Mouse (Mus musculus): ENCODE results near the gene Cdh6. TPM values are rescaled to one million over a fixed set of nuclear protein-coding genes. Genes with fewer than 3 reads are reported as not detected.

Gene Cdh6
- 18.6 and 26.6 TPM in 2 replicates for polyA plus RNA-seq (2014; fragmentation: Nextera tagmentation; extraction: Ambion mirVana)

DNA sequence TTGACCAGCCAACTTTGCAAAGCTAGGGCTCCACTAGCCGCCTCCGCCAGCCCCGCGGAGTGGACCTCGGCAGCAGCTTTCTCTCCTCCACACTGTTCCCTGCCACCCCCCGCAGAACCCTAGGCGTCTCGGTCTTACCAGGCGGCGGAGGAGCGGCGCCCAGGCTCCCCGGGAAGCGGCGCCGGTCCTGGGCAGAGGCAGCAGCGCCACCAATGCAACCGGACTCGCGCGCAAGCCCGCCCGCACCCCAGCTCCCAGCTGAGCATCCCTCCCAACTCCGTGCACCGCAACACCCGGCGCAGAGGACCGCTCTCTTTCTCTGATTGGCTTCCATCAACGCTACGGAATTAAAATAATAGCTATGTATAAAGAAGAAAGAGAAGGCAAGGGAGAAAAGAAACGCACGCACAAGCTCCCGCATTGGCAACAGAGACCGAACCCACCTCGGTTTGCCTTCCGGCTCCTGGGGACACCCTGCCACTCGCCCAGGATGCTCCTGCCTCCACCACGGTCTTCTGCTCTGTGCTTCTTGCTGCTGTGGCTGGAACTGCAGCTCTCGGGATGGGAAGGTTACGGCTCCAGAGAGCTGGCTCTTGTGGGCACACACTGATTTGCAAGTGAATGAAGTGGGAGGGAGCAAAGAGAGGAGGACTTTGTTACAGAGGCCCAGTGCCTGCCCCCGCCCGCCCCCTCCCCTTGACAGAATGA, at the start of gene Cdh6:
Gene Cdh6 (minus strand): TSS at position 605 of the 708 bp plus-strand sequence.
- Histone ChIP-seq H3K27ac (ENCODE audit: low read depth, low read length) (peak within 1 kb of the TSS; percentile 69; the same call in 1 of the 2 replicates), H3K36me3 (ENCODE audit: control insufficient read depth, insufficient read depth, low read length) (no peaks in the 10 kb centered on the region), H3K9ac (ENCODE audit: low read depth, low read length) (peak within 1 kb of the TSS; percentile 66), H3K4me1 (ENCODE audit: control insufficient read depth, insufficient read depth, low read length) (no peaks in the 10 kb centered on the region), H3K27me3 (ENCODE audit: control insufficient read depth, insufficient read depth, low read length) (peaks cover 4% of the 10 kb centered on the region; the same call in 1 of the 2 replicates), H3K9me3 (ENCODE audit: control insufficient read depth, low read length) (no peaks in the 10 kb centered on the region), H3K4me2 (replicated peaks; ENCODE audit: low read depth, low read length) (peak within 1 kb of the TSS; percentile 81), H3K4me3 (ENCODE audit: low read length) (peak within 1 kb of the TSS; percentile 67)
- ATAC-seq (ENCODE audit: low FRiP score, low TSS enrichment) = peak; percentile 92
- under 1% methylated on average over 42 of the region's 42 CpGs for WGBS

GRCm38 (mm10) chr15:13219727-13220454, 46.4 kb upstream of the Cdh6 start:
- Histone ChIP-seq H3K27me3 (ENCODE audit: control insufficient read depth, insufficient read depth, low read length) (no peaks in the 10 kb centered on the region), H3K4me2 (replicated peaks; ENCODE audit: low read depth, low read length) (no peak overlapping the region), H3K27ac (ENCODE audit: low read depth, low read length) (no peak overlapping the region), H3K9ac (ENCODE audit: low read depth, low read length) (no peak overlapping the region), H3K9me3 (ENCODE audit: control insufficient read depth, low read length) (no peaks in the 10 kb centered on the region), H3K36me3 (ENCODE audit: control insufficient read depth, insufficient read depth, low read length) (no peaks in the 10 kb centered on the region), H3K4me1 (ENCODE audit: control insufficient read depth, insufficient read depth, low read length) (no peaks in the 10 kb centered on the region), H3K4me3 (ENCODE audit: low read length) (no peak overlapping the region)
- WGBS = 76% methylated on average over 9 of the region's 9 CpGs
- no peak for ATAC-seq (ENCODE audit: low FRiP score, low TSS enrichment)

DNA sequence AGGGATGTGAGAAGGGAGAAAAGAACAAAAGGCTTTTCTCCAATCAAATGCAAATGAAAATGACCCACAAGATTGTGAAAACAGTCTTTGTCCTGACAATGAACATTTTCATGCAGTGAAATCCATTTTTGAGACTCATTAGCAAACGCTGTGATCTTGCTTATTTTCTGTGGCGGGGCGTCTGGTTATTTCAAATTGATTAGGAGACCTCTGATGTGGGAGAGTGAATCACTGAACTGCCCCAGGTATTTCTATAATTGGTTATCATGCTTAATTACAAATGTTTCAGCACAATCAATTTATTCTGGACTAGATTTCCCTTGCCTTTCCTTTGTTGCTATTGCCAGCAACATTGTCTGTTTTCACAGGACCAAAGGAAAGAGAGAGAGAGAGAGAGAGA, 44.3 kb upstream of the Cdh6 start:
- Histone ChIP-seq H3K4me2 (replicated peaks; ENCODE audit: low read depth, low read length) (no peak overlapping the region), H3K27me3 (ENCODE audit: control insufficient read depth, insufficient read depth, low read length) (no peaks in the 10 kb centered on the region), H3K27ac (ENCODE audit: low read depth, low read length) (no peak overlapping the region), H3K36me3 (ENCODE audit: control insufficient read depth, insufficient read depth, low read length) (no peaks in the 10 kb centered on the region), H3K9ac (ENCODE audit: low read depth, low read length) (no peak overlapping the region), H3K9me3 (ENCODE audit: control insufficient read depth, low read length) (no peaks in the 10 kb centered on the region), H3K4me1 (ENCODE audit: control insufficient read depth, insufficient read depth, low read length) (no peaks in the 10 kb centered on the region), H3K4me3 (ENCODE audit: low read length) (no peak overlapping the region)
- WGBS = 91% methylated on average over 3 of the region's 3 CpGs
- ATAC-seq (ENCODE audit: low FRiP score, low TSS enrichment) = no peak

DNA sequence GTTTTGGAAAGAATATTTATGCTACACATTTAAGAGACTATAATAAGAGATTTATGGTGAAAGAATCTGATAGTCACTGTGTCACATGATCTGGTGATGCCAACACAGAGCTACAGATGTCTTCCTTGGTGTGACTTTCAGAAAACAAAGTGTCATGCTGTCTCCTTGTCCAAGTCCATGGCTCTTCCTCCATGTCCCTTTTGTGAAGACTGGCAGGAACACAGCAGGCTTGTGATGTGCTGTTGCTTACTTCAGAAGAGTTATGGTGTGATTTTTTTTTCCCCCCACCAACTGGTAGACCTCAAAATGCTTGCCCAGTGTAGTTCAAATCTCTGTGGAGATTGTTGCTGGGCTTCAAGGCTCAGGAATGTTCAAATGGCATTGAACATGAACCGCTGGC, 43.7 kb upstream of the Cdh6 start:
- Histone ChIP-seq H3K27me3 (ENCODE audit: control insufficient read depth, insufficient read depth, low read length) (no peaks in the 10 kb centered on the region), H3K4me1 (ENCODE audit: control insufficient read depth, insufficient read depth, low read length) (no peaks in the 10 kb centered on the region), H3K9ac (ENCODE audit: low read depth, low read length) (no peak overlapping the region), H3K27ac (ENCODE audit: low read depth, low read length) (no peak overlapping the region), H3K9me3 (ENCODE audit: control insufficient read depth, low read length) (no peaks in the 10 kb centered on the region), H3K36me3 (ENCODE audit: control insufficient read depth, insufficient read depth, low read length) (no peaks in the 10 kb centered on the region), H3K4me3 (ENCODE audit: low read length) (no peak overlapping the region), H3K4me2 (replicated peaks; ENCODE audit: low read depth, low read length) (no peak overlapping the region)
- WGBS = 95% methylated on average over 1 of the region's 1 CpGs
- ATAC-seq (ENCODE audit: low FRiP score, low TSS enrichment) = no peak

DNA sequence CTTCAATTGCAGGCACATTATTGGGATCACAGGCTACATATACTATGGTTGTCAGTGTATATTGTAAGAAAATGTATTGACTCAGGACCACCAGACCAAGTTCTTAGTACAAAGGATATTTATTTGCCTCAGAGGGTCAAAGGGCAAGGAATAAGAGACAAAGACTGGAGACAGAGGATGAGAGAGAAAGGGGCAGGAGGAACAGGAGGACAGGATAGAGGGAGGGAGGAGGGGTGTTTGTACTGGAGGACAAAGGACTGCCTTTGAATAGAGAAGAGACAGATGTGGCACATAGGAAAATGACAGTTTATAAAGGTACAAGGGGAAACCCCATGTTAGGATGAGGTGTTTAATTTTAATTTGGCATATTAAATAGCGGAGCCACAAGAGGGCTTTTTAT, 39.5 kb upstream of the Cdh6 start:
- Histone ChIP-seq H3K4me1 (ENCODE audit: control insufficient read depth, insufficient read depth, low read length) (no peaks in the 10 kb centered on the region), H3K27ac (ENCODE audit: low read depth, low read length) (no peak overlapping the region), H3K36me3 (ENCODE audit: control insufficient read depth, insufficient read depth, low read length) (no peaks in the 10 kb centered on the region), H3K9ac (ENCODE audit: low read depth, low read length) (no peak overlapping the region), H3K4me2 (replicated peaks; ENCODE audit: low read depth, low read length) (no peak overlapping the region), H3K4me3 (ENCODE audit: low read length) (no peak overlapping the region), H3K9me3 (ENCODE audit: control insufficient read depth, low read length) (no peaks in the 10 kb centered on the region), H3K27me3 (ENCODE audit: control insufficient read depth, insufficient read depth, low read length) (no peaks in the 10 kb centered on the region)
- ATAC-seq (ENCODE audit: low FRiP score, low TSS enrichment) = no peak
- WGBS = 97% methylated on average over 1 of the region's 1 CpGs

GRCm38 (mm10) chr15:13212027-13212685, 38.7 kb upstream of the Cdh6 start:
- H3K4me2 ChIP-seq (replicated peaks; ENCODE audit: low read depth, low read length) = no peak overlapping the region
- no peaks in the 10 kb centered on the region for H3K36me3 ChIP-seq (ENCODE audit: control insufficient read depth, insufficient read depth, low read length)
- WGBS = 37% methylated on average over 4 of the region's 4 CpGs
- ATAC-seq (ENCODE audit: low FRiP score, low TSS enrichment) = no peak
- no peak overlapping the region for H3K9ac ChIP-seq (ENCODE audit: low read depth, low read length)
- H3K27me3 ChIP-seq (ENCODE audit: control insufficient read depth, insufficient read depth, low read length) = no peaks in the 10 kb centered on the region
- no peak overlapping the region for H3K4me3 ChIP-seq (ENCODE audit: low read length)
- H3K9me3 ChIP-seq (ENCODE audit: control insufficient read depth, low read length) = no peaks in the 10 kb centered on the region
- no peak overlapping the region for H3K27ac ChIP-seq (ENCODE audit: low read depth, low read length)
- no peaks in the 10 kb centered on the region for H3K4me1 ChIP-seq (ENCODE audit: control insufficient read depth, insufficient read depth, low read length)

- Histone ChIP-seq H3K4me3 (ENCODE audit: low read length) (no peak overlapping the region), H3K4me2 (replicated peaks; ENCODE audit: low read depth, low read length) (no peak overlapping the region), H3K9me3 (ENCODE audit: control insufficient read depth, low read length) (no peaks in the 10 kb centered on the region), H3K4me1 (ENCODE audit: control insufficient read depth, insufficient read depth, low read length) (no peaks in the 10 kb centered on the region), H3K27ac (ENCODE audit: low read depth, low read length) (no peak overlapping the region), H3K9ac (ENCODE audit: low read depth, low read length) (no peak overlapping the region), H3K36me3 (ENCODE audit: control insufficient read depth, insufficient read depth, low read length) (no peaks in the 10 kb centered on the region), H3K27me3 (ENCODE audit: control insufficient read depth, insufficient read depth, low read length) (no peaks in the 10 kb centered on the region)
- ATAC-seq (ENCODE audit: low FRiP score, low TSS enrichment) = no peak
- WGBS = 89% methylated on average over 6 of the region's 6 CpGs
Measured at GRCm38 (mm10) chr15:13210186-13210585, 36.7 kb upstream of the Cdh6 start.

DNA sequence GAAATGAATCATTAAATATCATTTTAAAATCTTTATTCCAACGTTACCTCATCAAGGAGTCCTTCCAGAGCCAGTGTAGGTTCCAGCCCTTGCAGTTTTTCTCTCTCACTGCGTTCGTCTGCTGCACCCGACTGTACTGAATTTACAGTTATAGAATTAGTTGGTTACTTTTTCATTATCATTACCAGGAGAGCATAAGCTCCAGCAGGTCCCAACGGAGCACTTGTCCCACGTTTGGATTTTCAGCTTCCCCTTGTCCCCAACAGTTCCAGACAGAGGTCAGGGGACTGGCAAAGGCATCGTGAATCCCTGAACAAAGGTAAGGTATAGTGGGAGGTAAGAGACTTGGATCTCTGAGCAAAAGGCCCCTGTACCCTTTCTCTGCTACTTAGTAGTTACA, 35.2 kb upstream of the Cdh6 start:
- Histone ChIP-seq H3K27me3 (ENCODE audit: control insufficient read depth, insufficient read depth, low read length) (no peaks in the 10 kb centered on the region), H3K9ac (ENCODE audit: low read depth, low read length) (no peak overlapping the region), H3K27ac (ENCODE audit: low read depth, low read length) (no peak overlapping the region), H3K36me3 (ENCODE audit: control insufficient read depth, insufficient read depth, low read length) (no peaks in the 10 kb centered on the region), H3K4me3 (ENCODE audit: low read length) (no peak overlapping the region), H3K4me1 (ENCODE audit: control insufficient read depth, insufficient read depth, low read length) (no peaks in the 10 kb centered on the region), H3K9me3 (ENCODE audit: control insufficient read depth, low read length) (no peaks in the 10 kb centered on the region), H3K4me2 (replicated peaks; ENCODE audit: low read depth, low read length) (no peak overlapping the region)
- ATAC-seq (ENCODE audit: low FRiP score, low TSS enrichment) = no peak
- 86% methylated on average over 7 of the region's 7 CpGs for WGBS

DNA sequence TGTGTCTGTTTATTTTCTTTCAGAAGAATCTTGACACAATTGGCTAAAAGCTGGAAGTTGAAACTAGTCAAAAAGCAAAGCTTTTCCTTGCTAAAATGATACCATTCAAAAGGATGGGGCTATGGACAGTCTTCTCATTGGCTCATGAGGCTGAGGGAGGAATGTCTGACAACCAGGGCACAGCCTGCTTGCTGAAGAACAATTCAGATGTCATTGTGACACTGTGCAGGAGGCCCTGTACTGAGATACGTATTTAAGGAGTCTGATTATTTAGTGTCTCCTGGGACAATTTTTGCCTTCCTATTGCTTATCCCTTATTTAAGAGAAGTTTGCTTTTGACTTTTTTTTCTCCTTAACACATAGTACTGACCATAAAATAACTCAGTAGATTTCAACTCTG, 22.8 kb upstream of the Cdh6 start:
- Histone ChIP-seq H3K4me1 (ENCODE audit: control insufficient read depth, insufficient read depth, low read length) (peaks cover 6% of the 10 kb centered on the region; the same call in 1 of the 2 replicates), H3K27me3 (ENCODE audit: control insufficient read depth, insufficient read depth, low read length) (no peaks in the 10 kb centered on the region), H3K9ac (ENCODE audit: low read depth, low read length) (no peak overlapping the region), H3K27ac (ENCODE audit: low read depth, low read length) (no peak overlapping the region), H3K4me2 (replicated peaks; ENCODE audit: low read depth, low read length) (no peak overlapping the region), H3K9me3 (ENCODE audit: control insufficient read depth, low read length) (no peaks in the 10 kb centered on the region), H3K36me3 (ENCODE audit: control insufficient read depth, insufficient read depth, low read length) (no peaks in the 10 kb centered on the region), H3K4me3 (ENCODE audit: low read length) (no peak overlapping the region)
- 34% methylated on average over 1 of the region's 1 CpGs for WGBS
- ATAC-seq (ENCODE audit: low FRiP score, low TSS enrichment) = no peak
